Mouse (Mus musculus) stomach, embryonic 16.5 days (tissue): ENCODE measurements at regions not wholly inside any gene's neighbourhood (a gene's known extent, or its start where the extent isn't known, plus 50 kb on each side); places are given as distances from the start of the nearest gene placed in this dataset.

ENCODE experiments used
- ATAC-seq: fragments of 200-750 bp; cut with Nextera tagmentation; 2 replicates; pipeline ENCODE4 v1.8.0; 2017; ENCODE audit warnings: moderate number of reproducible peaks, moderate TSS enrichment; ENCODE audit not compliant: insufficient read depth, low FRiP score
- H3K27ac ChIP-seq: fragments of 300-500 bp; sonication (generic); 2 replicates; pipeline ENCODE4 v1.5.1; 2014; ENCODE audit warnings: low read length
- H3K27me3 ChIP-seq: fragments of 300-500 bp; sonication (generic); 2 replicates; pipeline ENCODE4 v1.6.1; 2014; ENCODE audit warnings: low read length, control low read depth, mixed read lengths; ENCODE audit not compliant: control insufficient read depth, insufficient read depth
- H3K36me3 ChIP-seq: fragments of 300-500 bp; sonication (generic); 2 replicates; pipeline ENCODE4 v1.6.1; 2014; ENCODE audit warnings: low read length; ENCODE audit not compliant: control insufficient read depth, insufficient read depth
- H3K4me1 ChIP-seq: fragments of 300-500 bp; sonication (generic); 2 replicates; pipeline ENCODE4 v1.6.1; 2014; ENCODE audit warnings: low read length, control low read depth, mixed read lengths; ENCODE audit not compliant: control insufficient read depth, insufficient read depth
- H3K4me2 ChIP-seq: fragments of 300-500 bp; sonication (generic); 2 replicates; pipeline ENCODE4 v1.6.1; 2014; ENCODE audit warnings: low read depth, low read length, mixed read lengths
- H3K4me3 ChIP-seq: fragments of 300-500 bp; sonication (generic); replicated peaks from 2 replicates; pipeline ENCODE4 v1.5.1; 2014; ENCODE audit warnings: mild to moderate bottlenecking, low read length
- H3K9ac ChIP-seq: fragments of 300-500 bp; sonication (generic); 2 replicates; pipeline ENCODE4 v1.6.1; 2014; ENCODE audit warnings: low read length
- H3K9me3 ChIP-seq: fragments of 300-500 bp; sonication (generic); replicated peaks from 2 replicates; pipeline ENCODE4 v1.6.1; 2016; ENCODE audit warnings: low read length, control low read depth; ENCODE audit not compliant: control insufficient read depth
- WGBS: fragments of 180-500 bp; shearing (Covaris S2); extraction: QIAGEN DNeasy Blood & Tissue Kit; methylation state at CpG from one replicate; pipeline ENCODE4 v1.1.7; 2014; 5-methylcytosine and 5-hydroxymethylcytosine counted together

- ATAC-seq, result no peak
- Histone ChIP-seq H3K4me1 (no peaks in the 10 kb centered on the region), H3K27me3 (no peaks in the 10 kb centered on the region), H3K4me3 (no peak overlapping the region), H3K9ac (no peak overlapping the region), H3K36me3 (no peaks in the 10 kb centered on the region), H3K9me3 (no peaks in the 10 kb centered on the region), H3K4me2 (no peak overlapping the region), H3K27ac (no peak overlapping the region)
- WGBS, result 43% methylated on average over 2 of the region's 2 CpGs
These were observed 59.4 kb upstream of the Vgll3 start for GRCm38 (mm10) chr16:65755667-65756066.
